Mouse (Mus musculus) midbrain, embryonic 12.5 days (tissue): Measurements from ENCODE around the gene Enox1. TPM values are rescaled to one million over a fixed set of nuclear protein-coding genes. Genes with fewer than 3 reads are reported as not detected.
A peak's percentile ranks its signal among the peaks of the same experiment; 100 is the strongest.

Experiments
- ATAC-seq: fragments of 200-750 bp; cut with Nextera tagmentation; 2 replicates; pipeline ENCODE4 v1.8.0; 2017; ENCODE audit warnings: low read depth, moderate TSS enrichment, moderate library complexity; ENCODE audit not compliant: low FRiP score
- H3K27ac ChIP-seq: fragments of 300-500 bp; sonication (generic); replicated peaks from 2 replicates; pipeline ENCODE4 v1.5.1; 2016; ENCODE audit warnings: mild to moderate bottlenecking
- H3K27me3 ChIP-seq: fragments of 300-500 bp; sonication (generic); 2 replicates; pipeline ENCODE4 v1.6.1; 2016; ENCODE audit warnings: mild to moderate bottlenecking
- H3K36me3 ChIP-seq: fragments of 300-500 bp; sonication (generic); 2 replicates; pipeline ENCODE4 v1.6.1; 2016
- H3K4me1 ChIP-seq: fragments of 300-500 bp; sonication (generic); 2 replicates; pipeline ENCODE4 v1.6.1; 2016
- H3K4me2 ChIP-seq: fragments of 300-500 bp; sonication (generic); replicated peaks from 2 replicates; pipeline ENCODE4 v1.6.1; 2016; ENCODE audit warnings: mild to moderate bottlenecking, moderate library complexity
- H3K4me3 ChIP-seq: fragments of 300-500 bp; sonication (generic); 2 replicates; pipeline ENCODE4 v1.5.1; 2016; ENCODE audit warnings: mild to moderate bottlenecking
- H3K9ac ChIP-seq: fragments of 300-500 bp; sonication (generic); replicated peaks from 2 replicates; pipeline ENCODE4 v1.6.1; 2016; ENCODE audit warnings: mild to moderate bottlenecking, moderate library complexity
- H3K9me3 ChIP-seq: fragments of 300-500 bp; sonication (generic); 2 replicates; pipeline ENCODE4 v1.6.1; 2016; ENCODE audit warnings: mild to moderate bottlenecking
- WGBS: fragments of 180-500 bp; shearing (Covaris S2); methylation state at CpG from one replicate; pipeline ENCODE4 v1.1.7; 2016; 5-methylcytosine and 5-hydroxymethylcytosine counted together
- polyA plus RNA-seq: library from polyadenylated mRNA; unstranded; fragments of >200 nt; fragmentation: Nextera tagmentation; extraction: Ambion mirVana; gene quantifications from 2 replicates; pipeline ENCODE4 v1.2.1, GENCODE M21; 2016

The Enox1 gene
- polyA plus RNA-seq, 1 experiment from 2014 or later = 35.1 TPM

DNA sequence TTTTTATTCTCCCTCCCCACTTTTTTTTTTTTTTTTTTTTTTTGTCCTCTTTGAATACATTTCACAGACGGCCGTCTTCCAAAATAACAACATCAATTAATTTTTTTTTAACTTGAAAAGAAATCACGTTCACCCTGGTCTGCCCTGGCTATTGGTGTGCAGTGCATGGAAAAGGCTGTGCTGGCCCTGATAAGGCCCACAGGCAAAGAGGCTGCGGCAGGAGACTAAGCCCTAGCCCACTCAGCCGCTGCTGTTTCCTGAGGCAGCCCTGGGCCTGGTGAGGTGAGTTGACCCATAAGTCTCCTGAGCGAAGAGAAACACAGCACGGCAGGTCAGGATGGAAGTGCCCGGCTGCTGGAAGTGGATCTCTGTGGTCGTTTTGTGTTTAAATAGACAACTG is 349.8 kb downstream of the Enox1 start:
- no peaks in the 10 kb centered on the region for H3K9me3 ChIP-seq
- no peak overlapping the region for H3K4me3 ChIP-seq
- WGBS = 67% methylated on average over 9 of the region's 9 CpGs
- H3K4me1 ChIP-seq = peaks cover 6% of the 10 kb centered on the region; the same call in 1 of the 2 replicates
- no peak overlapping the region for H3K9ac ChIP-seq
- H3K36me3 ChIP-seq = no peaks in the 10 kb centered on the region
- peak overlapping the region; percentile 30; the same call in 1 of the 2 replicates for H3K27ac ChIP-seq
- H3K4me2 ChIP-seq = no peak overlapping the region
- no peaks in the 10 kb centered on the region for H3K27me3 ChIP-seq
- no peak for ATAC-seq

DNA sequence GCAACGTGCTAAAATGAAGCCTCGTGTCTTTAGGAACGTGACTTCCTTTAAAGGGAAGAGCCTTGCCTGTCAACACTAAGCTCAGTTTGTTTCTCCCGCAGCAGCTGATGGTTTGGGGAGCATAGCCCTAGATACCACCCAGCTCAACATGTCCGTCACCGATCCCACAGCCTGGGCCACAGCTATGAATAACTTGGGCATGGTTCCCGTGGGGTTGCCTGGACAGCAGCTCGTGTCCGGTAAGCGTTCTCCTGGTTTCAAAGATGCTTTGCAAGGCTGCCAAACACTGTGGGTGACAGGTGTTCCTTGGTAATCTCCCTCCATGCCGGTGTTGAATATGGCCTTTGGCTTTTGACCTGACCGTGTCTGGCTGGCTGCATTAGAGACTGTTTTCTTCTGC is 351.5 kb downstream of the Enox1 start:
- H3K36me3 ChIP-seq = 0 out of 2 replicates have a peak, but pooled peaks cover under 1% of the 10 kb centered on the region
- no peaks in the 10 kb centered on the region for H3K9me3 ChIP-seq
- 87% methylated on average over 12 of the region's 12 CpGs for WGBS
- no peaks in the 10 kb centered on the region for H3K27me3 ChIP-seq
- no peak for ATAC-seq
- H3K4me3 ChIP-seq = no peak overlapping the region
- H3K4me2 ChIP-seq = no peak overlapping the region
- H3K4me1 ChIP-seq = peaks cover 6% of the 10 kb centered on the region; the same call in 1 of the 2 replicates
- no peak overlapping the region for H3K27ac ChIP-seq
- H3K9ac ChIP-seq = no peak overlapping the region

DNA sequence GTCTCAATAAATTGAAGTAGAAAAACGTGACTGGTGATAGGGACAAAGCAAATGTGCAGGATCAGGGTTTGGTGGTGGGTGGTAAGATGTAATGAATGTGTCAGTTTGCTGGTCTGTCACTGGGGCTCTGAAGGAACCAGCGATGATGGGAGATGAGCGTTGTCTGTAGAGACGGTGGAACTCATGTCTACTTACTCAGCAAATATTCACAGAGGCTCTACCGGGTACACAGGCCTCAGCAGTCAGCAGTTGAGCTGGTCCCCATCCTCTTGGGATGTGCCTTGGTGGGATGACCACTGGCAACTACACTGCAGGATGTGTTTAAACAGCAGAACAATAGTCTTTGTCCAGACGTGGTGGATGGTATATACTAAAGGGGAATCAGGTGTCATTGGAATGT is 352.5 kb downstream of the Enox1 start:
- Histone ChIP-seq H3K27ac (no peak overlapping the region), H3K4me3 (no peak overlapping the region), H3K27me3 (no peaks in the 10 kb centered on the region), H3K9me3 (no peaks in the 10 kb centered on the region), H3K36me3 (0 out of 2 replicates have a peak, but pooled peaks cover 4% of the 10 kb centered on the region), H3K9ac (no peak overlapping the region), H3K4me2 (no peak overlapping the region), H3K4me1 (peaks cover 6% of the 10 kb centered on the region; the same call in 1 of the 2 replicates)
- ATAC-seq = no peak
- 77% methylated on average over 6 of the region's 6 CpGs for whole genome bisulfite sequencing

DNA sequence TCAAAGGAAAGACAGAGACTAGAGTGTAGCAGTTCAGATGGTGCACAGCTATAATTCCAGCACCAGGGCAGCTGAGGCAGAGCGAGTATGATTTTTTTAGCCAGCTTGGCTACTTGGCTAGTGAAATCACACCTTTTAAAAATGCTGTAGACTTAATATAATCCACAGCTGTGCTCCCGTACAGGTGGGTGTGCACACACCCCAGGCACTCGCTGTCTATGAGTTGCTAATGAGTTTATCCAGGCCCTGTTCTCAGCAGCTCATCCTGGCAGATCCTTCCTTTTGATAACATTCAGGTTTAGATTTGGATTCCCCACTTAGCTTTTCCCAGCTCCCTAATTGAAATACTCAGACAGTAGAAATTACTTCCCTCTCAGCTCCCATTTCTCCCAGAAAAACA is 353.4 kb downstream of the Enox1 start:
- H3K9ac ChIP-seq = no peak overlapping the region
- WGBS = 85% methylated on average over 3 of the region's 3 CpGs
- H3K4me2 ChIP-seq = no peak overlapping the region
- H3K27me3 ChIP-seq = no peaks in the 10 kb centered on the region
- H3K27ac ChIP-seq = no peak overlapping the region
- H3K4me1 ChIP-seq = peaks cover 6% of the 10 kb centered on the region; the same call in 1 of the 2 replicates
- 0 out of 2 replicates have a peak, but pooled peaks cover 4% of the 10 kb centered on the region for H3K36me3 ChIP-seq
- no peak overlapping the region for H3K4me3 ChIP-seq
- H3K9me3 ChIP-seq = no peaks in the 10 kb centered on the region
- no peak for ATAC-seq

- Histone ChIP-seq H3K27me3 (no peaks in the 10 kb centered on the region), H3K4me2 (no peak overlapping the region), H3K9ac (no peak overlapping the region), H3K27ac (no peak overlapping the region), H3K36me3 (0 out of 2 replicates have a peak, but pooled peaks cover 4% of the 10 kb centered on the region), H3K9me3 (no peaks in the 10 kb centered on the region), H3K4me1 (peaks cover 4% of the 10 kb centered on the region; the same call in 1 of the 2 replicates), H3K4me3 (no peak overlapping the region)
- no peak for ATAC-seq
- WGBS = 86% methylated on average over 7 of the region's 7 CpGs
These were observed 354.7 kb downstream of the Enox1 start for GRCm38 (mm10) chr14:77511137-77511870.

GRCm38 (mm10) chr14:77518017-77518416 is 361.5 kb downstream of the Enox1 start:
- WGBS = 75% methylated on average over 4 of the region's 4 CpGs
- 0 out of 2 replicates have a peak, but pooled peaks cover 3% of the 10 kb centered on the region for H3K36me3 ChIP-seq
- no peak for ATAC-seq

DNA sequence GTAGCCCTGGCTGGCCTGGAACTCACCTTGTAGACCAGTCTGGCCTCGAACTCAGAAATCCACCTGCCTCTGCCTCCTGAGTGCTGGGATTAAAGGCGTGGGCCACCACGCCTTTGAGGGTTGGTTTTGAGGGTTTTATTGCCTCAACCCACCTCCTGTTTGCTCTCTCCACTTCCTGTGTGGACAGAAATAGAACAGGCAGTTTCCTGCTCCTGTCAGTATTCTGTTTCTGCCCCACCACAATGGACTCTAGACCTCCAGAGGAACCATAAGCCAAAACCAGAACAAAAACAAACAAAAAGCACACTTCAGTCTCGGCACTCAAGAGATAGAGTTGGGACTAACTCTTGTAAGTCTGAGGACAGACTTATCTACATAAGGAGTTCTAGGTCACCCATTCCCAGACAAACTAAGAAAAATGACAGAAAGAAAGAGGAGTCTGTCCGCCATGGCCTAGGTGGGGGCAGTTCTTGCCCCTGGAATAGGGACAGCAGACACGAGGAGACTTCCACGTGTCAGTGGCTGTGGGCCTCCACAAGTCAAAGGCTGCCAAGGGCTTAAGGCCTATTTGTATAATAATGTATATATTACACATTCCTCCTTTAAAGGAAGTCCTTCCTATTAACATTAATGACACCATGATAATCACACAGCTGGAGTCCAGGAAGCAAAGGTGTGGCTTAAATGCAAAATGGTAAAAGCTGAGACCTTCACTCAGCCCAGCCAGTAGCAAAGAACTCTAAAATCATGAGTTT is 362.6 kb downstream of the Enox1 start:
- 73% methylated on average over 7 of the region's 7 CpGs for WGBS
- H3K4me1 ChIP-seq = 0 out of 2 replicates have a peak, but pooled peaks cover 3% of the 10 kb centered on the region
- no peak overlapping the region for H3K4me2 ChIP-seq
- ATAC-seq = no peak
- no peaks in the 10 kb centered on the region for H3K9me3 ChIP-seq
- no peak overlapping the region for H3K27ac ChIP-seq
- no peak overlapping the region for H3K4me3 ChIP-seq
- no peak overlapping the region for H3K9ac ChIP-seq
- H3K36me3 ChIP-seq = no peaks in the 10 kb centered on the region
- no peaks in the 10 kb centered on the region for H3K27me3 ChIP-seq

More at GRCm38 (mm10) chr14:77518017-77518416, 361.5 kb downstream of the Enox1 start:
- H3K27me3 ChIP-seq = no peaks in the 10 kb centered on the region
- H3K4me3 ChIP-seq = no peak overlapping the region
- H3K9me3 ChIP-seq = no peaks in the 10 kb centered on the region
- H3K4me2 ChIP-seq = no peak overlapping the region
- H3K4me1 ChIP-seq = 0 out of 2 replicates have a peak, but pooled peaks cover 3% of the 10 kb centered on the region
- H3K27ac ChIP-seq = no peak overlapping the region
- no peak overlapping the region for H3K9ac ChIP-seq

DNA sequence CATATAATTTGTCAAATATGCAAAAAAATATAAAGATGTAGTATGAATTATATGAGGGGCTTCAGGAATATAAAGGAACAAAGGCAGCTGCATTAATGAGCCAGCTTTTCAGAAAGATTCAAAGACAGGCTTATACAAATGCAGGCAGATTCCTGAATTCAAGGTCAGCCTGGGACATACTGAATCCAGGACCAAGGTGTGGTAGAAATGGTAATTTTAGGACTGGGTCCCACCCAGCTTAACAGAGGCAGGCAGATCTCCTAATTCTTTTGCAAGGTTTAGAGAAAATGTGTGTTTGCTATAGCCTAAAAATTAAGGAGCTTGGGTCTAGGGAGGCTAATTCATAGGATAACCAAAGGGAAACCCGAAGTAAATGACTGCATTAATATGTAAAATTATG is 363.1 kb downstream of the Enox1 start:
- no peaks in the 10 kb centered on the region for H3K36me3 ChIP-seq
- no peak overlapping the region for H3K9ac ChIP-seq
- no peak overlapping the region for H3K4me2 ChIP-seq
- no peak overlapping the region for H3K4me3 ChIP-seq
- H3K27me3 ChIP-seq = no peaks in the 10 kb centered on the region
- H3K27ac ChIP-seq = no peak overlapping the region
- WGBS = 80% methylated on average over 1 of the region's 1 CpGs
- no peak for ATAC-seq
- 0 out of 2 replicates have a peak, but pooled peaks cover 3% of the 10 kb centered on the region for H3K4me1 ChIP-seq
- H3K9me3 ChIP-seq = no peaks in the 10 kb centered on the region

DNA sequence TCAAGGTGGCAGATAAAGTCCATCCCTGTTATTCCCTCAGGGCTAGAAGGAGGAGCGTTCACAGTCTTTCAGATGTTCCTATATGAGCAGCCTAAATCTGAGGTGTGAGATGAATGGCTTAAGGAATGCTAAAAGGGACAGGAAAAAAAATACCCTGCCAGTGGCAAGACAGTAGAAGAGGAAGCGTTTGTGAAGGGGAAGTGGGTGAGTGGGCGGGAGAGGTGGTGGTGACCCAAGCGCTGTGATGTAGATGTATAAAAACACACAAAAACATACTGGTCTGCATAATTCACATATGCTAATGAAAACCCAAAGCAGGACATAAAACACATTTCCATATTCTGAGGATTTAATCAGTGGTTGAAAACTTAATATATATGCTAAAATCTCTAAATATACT is 367.7 kb downstream of the Enox1 start:
- ATAC-seq = no peak
- H3K4me3 ChIP-seq = no peak overlapping the region
- H3K36me3 ChIP-seq = no peaks in the 10 kb centered on the region
- no peaks in the 10 kb centered on the region for H3K9me3 ChIP-seq
- H3K4me2 ChIP-seq = no peak overlapping the region
- no peak overlapping the region for H3K9ac ChIP-seq
- peaks cover 2% of the 10 kb centered on the region; the same call in 1 of the 2 replicates for H3K4me1 ChIP-seq
- no peaks in the 10 kb centered on the region for H3K27me3 ChIP-seq
- WGBS = 76% methylated on average over 4 of the region's 4 CpGs
- H3K27ac ChIP-seq = no peak overlapping the region

DNA sequence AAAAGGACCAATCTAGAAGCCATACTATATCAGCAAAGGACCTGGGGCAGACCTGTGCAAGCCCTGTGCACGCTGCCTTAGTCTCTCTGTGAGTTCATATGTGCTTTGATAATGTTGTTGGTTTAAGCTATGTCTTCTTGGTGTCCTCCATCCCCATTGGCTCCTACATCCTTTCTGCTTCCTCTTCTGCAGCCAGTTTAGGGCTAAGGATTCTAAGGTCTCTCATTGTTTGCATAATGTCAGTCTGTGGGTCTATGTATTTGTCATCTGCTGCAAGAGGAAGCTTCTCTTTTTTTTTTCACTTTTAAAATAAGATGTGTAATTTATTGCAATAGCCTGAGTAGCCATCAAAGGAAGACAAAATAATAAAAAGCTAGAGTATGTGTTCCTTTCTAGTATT is 369.7 kb downstream of the Enox1 start:
- WGBS = 90% methylated on average over 1 of the region's 1 CpGs
- no peaks in the 10 kb centered on the region for H3K27me3 ChIP-seq
- no peak overlapping the region for H3K4me3 ChIP-seq
- no peaks in the 10 kb centered on the region for H3K9me3 ChIP-seq
- no peaks in the 10 kb centered on the region; the same call in 1 of the 2 replicates for H3K4me1 ChIP-seq
- no peak overlapping the region for H3K27ac ChIP-seq
- ATAC-seq = no peak
- H3K36me3 ChIP-seq = no peaks in the 10 kb centered on the region
- no peak overlapping the region for H3K4me2 ChIP-seq
- no peak overlapping the region for H3K9ac ChIP-seq

GRCm38 (mm10) chr14:77529201-77529600 is 372.6 kb downstream of the Enox1 start:
- H3K4me3 ChIP-seq = no peak overlapping the region
- WGBS = 67% methylated on average over 9 of the region's 9 CpGs
- H3K27ac ChIP-seq = no peak overlapping the region
- H3K9me3 ChIP-seq = no peaks in the 10 kb centered on the region
- H3K4me2 ChIP-seq = no peak overlapping the region
- no peak overlapping the region for H3K9ac ChIP-seq
- ATAC-seq = no peak
- H3K4me1 ChIP-seq = no peaks in the 10 kb centered on the region; the same call in 1 of the 2 replicates
- H3K36me3 ChIP-seq = no peaks in the 10 kb centered on the region
- no peaks in the 10 kb centered on the region for H3K27me3 ChIP-seq

GRCm38 (mm10) chr14:77529621-77530020 is 373.1 kb downstream of the Enox1 start:
- Histone ChIP-seq H3K4me1 (no peaks in the 10 kb centered on the region; the same call in 1 of the 2 replicates), H3K27ac (no peak overlapping the region), H3K4me3 (no peak overlapping the region), H3K9ac (no peak overlapping the region), H3K9me3 (no peaks in the 10 kb centered on the region), H3K36me3 (no peaks in the 10 kb centered on the region), H3K27me3 (no peaks in the 10 kb centered on the region), H3K4me2 (no peak overlapping the region)
- WGBS = 93% methylated on average over 5 of the region's 5 CpGs
- ATAC-seq = no peak
